Mouse (Mus musculus) brown adipose tissue, adult 24 weeks (tissue): ENCODE data around the gene Primpol. TPM values are rescaled to one million over a fixed set of nuclear protein-coding genes. Genes with fewer than 3 reads are reported as not detected.

Experiments
- H3K27ac ChIP-seq: fragments of 200-500 bp; replicated peaks from 2 replicates; pipeline ENCODE4 v1.5.1; 2012; ENCODE audit warnings: low read depth, mild to moderate bottlenecking, low read length
- H3K4me1 ChIP-seq: fragments of 200-500 bp; 2 replicates; pipeline ENCODE4 v1.6.1; 2012; ENCODE audit warnings: low read length, mixed read lengths; ENCODE audit not compliant: control insufficient read depth, insufficient read depth, insufficient read length
- H3K4me3 ChIP-seq: fragments of 200-500 bp; 2 replicates; pipeline ENCODE4 v1.5.1; 2012; ENCODE audit warnings: low read depth, mild to moderate bottlenecking, low read length, moderate library complexity; ENCODE audit not compliant: insufficient read depth
- polyA plus RNA-seq: library from polyadenylated mRNA; stranded (reverse); fragments of >200 nt; gene quantifications from 2 replicates; pipeline ENCODE4 v1.2.4, GENCODE M21; 2012; ENCODE audit not compliant: missing spikeins, insufficient read depth, insufficient read length

Gene Primpol
- polyA plus RNA-seq, 1 experiment = 6.5 TPM

DNA sequence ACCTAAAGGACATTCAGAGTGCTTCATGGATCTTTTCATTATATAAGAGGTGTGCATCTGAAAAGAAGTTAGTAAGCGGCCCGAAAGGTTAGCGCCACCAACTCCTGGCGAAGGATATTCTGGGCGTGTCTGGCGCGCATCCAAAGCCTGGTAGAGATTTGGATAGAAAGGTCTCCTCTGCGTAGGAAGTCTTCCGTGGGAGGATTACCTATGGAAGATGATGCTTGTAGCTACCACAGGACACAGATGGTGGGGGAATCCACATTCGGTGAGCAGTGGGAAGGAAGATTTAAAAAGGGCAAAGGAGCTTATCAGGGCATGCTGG lies 64.6 kb downstream of the Primpol start:
- H3K27ac ChIP-seq = no peak overlapping the region
- peak overlapping the region; percentile 57 for H3K4me3 ChIP-seq
- no peaks in the 10 kb centered on the region for H3K4me1 ChIP-seq

DNA sequence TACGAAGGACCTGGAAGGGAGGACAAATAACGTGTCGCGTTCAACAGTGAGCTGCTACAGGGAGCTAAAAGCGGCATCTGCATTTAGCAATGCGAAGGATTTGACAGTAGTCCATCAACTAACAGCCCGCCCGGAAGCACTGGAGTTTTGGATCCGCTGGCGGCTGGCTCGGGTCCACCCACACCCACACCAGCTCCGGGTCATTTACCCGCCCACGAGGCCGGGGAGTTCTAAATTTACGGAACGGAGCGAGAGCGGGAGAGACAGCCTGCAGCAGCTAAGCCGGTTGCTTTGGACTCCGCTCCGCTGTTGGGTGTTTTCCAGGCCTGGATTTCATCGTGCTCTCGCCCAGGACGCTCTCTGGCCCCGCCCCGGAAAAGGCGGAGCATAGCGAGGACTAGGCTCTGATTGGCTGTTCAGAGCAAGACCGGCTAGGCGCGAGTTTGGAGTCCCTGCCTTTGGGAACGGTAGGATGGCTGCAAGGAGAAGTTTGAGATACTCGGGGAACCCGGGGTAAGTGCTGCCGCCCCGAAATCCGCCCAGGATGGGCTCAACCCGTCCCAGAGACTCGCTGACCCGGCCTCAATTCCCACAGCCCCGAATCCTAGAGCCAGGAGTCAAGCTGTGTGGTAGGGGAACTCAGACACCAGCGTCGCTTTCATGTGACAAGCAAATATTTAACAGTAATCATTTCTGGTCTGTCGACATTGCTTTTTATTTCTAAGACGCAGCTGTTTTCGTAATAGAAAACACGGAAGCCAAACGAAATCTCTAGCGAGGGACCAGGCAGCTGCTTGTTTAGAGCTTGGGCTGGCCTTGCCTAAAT lies 65.2 kb downstream of the Primpol start, which contains the start of gene Cenpu:
Gene Cenpu, plus strand, starts transcription at position 414 of the 826 bp plus-strand sequence.
- peak within 1 kb of the TSS; percentile 57 for H3K4me3 ChIP-seq
- no peaks in the 10 kb centered on the region for H3K4me1 ChIP-seq
- peak within 1 kb of the TSS; percentile 36; the same call in 1 of the 2 replicates for H3K27ac ChIP-seq

DNA sequence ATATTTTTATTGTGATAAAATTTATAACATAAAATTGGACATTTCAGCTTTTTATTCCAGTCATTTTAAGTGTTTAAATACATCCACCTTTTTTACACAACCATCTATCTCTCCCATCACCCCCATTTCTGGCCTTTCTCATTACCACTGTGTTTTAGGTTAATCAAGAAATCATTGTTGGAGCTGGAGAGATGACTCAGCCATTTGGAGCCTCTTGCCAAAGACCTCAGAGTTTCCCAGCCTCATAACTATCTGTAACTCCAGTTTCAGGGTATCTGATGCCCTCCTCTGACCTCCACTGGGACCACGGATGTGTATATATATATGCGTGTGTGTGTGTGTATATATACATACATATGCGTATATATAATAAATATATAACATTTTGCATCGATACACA lies 66.0 kb downstream of the Primpol start:
- Histone ChIP-seq H3K27ac (no peak overlapping the region), H3K4me3 (no peak overlapping the region), H3K4me1 (0 out of 2 replicates have a peak, but pooled peaks cover 2% of the 10 kb centered on the region)

DNA sequence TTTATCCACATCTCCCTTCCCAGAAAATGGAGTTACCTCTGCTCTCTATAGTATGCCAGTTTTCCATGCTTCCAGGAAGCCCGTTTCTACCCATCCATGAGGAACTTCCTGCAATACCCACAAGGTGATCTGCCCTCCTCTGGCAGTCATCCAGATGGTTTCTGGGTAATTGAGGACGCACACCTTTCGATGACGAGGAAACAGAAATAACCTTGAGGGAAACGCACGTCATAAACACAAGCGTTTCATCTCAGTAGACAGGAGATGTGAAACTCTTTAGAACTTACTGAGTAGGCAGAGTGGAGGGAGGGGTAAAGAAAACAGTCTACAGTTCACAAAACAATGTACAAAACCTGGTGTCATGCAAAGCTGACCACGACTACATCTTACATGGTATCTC lies 67.0 kb downstream of the Primpol start:
- H3K4me3 ChIP-seq = no peak overlapping the region
- no peak overlapping the region for H3K27ac ChIP-seq

DNA sequence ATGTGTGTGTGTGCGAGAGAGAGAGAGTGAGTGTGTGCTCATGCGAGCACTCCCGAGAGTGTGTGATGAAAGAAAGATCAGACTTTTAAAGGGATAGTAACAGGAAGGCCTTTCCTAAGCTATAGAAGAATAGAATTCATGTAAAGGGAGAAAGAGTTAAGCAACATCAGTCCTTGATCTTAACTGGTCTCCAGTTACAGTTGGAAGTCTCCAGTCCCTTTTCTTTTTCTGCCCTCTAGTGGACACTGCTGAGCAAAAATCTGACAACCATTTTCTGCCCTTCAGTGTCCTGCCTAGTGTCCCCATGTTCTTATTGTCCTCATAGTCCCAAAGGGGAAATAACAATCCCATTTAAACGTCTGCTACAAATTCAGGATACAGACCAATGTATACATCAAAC lies 69.8 kb downstream of the Primpol start:
- H3K4me1 ChIP-seq = 0 out of 2 replicates have a peak, but pooled peaks cover 2% of the 10 kb centered on the region
- no peak overlapping the region for H3K4me3 ChIP-seq
- no peak overlapping the region for H3K27ac ChIP-seq

More for the DNA sequence above, 67.0 kb downstream of the Primpol start:
- H3K4me1 ChIP-seq = 0 out of 2 replicates have a peak, but pooled peaks cover 2% of the 10 kb centered on the region

DNA sequence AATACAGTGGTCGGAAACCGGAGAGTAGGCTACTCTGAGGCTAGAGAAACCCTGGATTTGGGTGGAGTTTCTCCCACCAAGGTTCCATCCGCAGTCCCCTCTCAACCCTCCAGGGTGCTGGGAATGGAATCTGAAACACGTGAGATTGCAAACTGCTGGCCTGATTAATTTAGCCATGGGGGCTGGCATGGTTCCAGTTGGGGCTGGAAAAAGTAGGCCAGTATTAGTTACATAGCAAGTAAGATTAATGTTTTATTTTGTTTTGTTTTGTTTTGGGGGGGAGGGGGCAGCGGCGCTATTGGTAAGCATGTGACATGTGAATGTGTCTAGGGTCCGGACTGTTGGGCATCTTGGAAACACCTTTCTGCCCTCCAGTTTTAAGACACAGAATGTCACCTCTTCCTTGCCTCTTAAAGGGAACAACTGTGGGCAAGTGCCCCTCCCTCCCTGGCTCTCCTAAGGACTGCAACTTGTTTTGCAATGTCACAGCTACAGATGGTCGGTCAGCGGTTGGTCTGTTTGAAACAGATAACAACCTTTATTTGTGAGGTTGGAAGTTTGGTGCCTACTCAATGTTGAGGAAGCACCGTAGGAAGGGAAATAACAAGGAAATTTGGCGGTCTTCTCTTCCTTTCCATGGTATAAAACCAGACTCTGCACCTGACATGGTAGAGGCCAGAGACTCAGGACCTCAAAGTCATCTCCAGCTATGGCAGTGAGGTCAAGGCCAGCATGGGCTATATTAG lies 70.4 kb downstream of the Primpol start:
- 0 out of 2 replicates have a peak, but pooled peaks cover 2% of the 10 kb centered on the region for H3K4me1 ChIP-seq
- no peak overlapping the region for H3K4me3 ChIP-seq
- H3K27ac ChIP-seq = no peak overlapping the region

DNA sequence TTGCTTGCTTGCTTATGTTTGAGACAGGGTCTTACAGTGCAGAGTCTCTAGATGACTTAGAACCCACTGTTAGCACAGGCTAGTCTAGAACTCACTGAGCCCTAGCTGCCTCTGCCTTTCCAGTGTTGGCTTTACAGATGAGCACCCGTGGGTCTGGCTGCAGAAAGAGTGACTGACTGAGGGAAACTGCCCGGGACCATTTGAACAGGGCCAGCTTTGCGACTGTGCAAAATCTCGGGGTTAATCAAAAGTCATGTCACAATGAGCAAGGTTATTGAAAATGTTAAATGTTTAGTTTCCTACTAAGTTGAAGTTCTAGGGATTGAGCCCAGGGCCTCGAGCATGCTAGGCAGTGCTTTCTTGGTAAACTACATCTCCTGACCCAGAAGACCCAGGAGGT lies 71.2 kb downstream of the Primpol start:
- no peak overlapping the region for H3K4me3 ChIP-seq
- 0 out of 2 replicates have a peak, but pooled peaks cover 2% of the 10 kb centered on the region for H3K4me1 ChIP-seq
- H3K27ac ChIP-seq = no peak overlapping the region

DNA sequence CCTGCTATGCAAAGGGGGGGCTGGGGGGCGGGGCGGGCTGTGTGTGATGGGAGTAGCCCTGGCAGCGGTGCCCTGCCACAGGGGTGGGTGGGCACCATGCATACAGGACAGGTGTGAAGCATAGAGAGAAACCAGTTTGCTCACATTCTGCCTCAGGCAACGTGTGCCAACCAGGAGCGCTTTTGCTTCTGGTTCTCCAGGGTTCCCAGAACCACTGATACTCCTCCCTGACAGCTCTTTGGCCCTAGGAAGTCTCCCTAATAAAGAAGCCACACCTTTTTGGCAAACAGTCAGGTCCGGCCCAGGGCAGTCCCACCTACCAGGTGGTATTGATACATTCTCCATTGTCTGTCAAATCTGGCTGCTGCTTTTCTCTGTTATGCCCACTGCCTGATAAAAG lies 73.3 kb downstream of the Primpol start:
- no peak overlapping the region for H3K27ac ChIP-seq
- no peak overlapping the region for H3K4me3 ChIP-seq
- 0 out of 2 replicates have a peak, but pooled peaks cover 2% of the 10 kb centered on the region for H3K4me1 ChIP-seq

DNA sequence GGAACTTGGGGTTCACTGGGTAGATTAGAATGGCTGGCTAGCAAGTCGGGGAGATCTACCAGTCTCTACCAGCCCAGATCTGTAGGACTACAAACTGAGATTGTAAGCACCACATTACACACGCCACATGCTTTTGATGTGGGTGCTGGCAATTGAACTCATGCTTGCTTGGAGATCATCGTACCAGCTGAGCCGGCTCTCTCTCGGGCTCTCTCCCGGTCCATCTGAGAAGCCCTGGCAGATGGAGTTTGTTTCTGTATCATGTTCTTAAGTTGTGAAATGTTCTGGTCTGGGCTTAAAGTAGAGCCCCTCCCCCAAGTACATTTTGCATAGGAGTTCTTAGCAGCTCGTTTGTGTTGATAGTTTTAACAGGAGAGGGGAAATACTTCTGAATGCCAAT lies 73.8 kb downstream of the Primpol start:
- no peak overlapping the region for H3K4me3 ChIP-seq
- H3K4me1 ChIP-seq = 0 out of 2 replicates have a peak, but pooled peaks cover 2% of the 10 kb centered on the region
- no peak overlapping the region for H3K27ac ChIP-seq

DNA sequence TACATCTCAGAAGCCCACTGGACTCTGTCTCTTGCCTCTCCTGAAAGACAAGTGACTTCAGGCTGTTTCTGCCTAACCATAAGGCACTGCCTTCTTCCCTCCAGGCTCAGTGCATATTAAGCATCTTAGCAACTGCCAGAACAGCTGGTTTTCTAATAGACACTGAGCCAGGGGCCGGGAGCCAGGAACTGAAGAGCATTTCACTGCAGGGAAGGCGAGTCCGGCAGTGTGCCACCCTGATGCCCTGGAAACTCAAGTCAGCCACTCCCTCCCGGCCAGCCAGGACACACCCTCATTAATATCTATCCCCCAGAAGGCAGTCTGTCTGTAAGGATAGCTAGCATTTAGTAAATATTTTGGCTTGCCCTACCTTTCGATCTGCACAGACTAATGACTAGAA lies 77.3 kb downstream of the Primpol start:
- Histone ChIP-seq H3K27ac (no peak overlapping the region), H3K4me3 (no peak overlapping the region), H3K4me1 (no peaks in the 10 kb centered on the region)

DNA sequence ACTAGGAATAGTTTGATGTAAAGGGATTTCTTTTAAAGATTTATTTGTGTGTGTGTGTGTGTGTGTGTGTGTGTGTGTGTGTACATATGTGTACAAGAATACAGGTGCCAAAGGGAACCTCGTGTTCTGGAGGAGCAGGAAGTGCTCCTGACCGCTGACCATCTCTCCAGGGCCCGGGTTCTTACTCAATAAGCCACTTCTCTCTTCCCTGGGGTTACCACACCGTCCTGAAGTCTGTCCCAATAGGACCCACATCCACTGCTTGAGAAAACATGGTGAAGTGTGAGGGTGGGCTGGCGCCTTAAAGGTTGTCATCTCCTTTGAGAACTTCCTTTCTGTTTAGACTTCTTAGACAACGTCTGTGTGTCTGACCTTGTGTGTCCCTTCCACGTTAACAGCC lies 83.1 kb downstream of the Primpol start:
- Histone ChIP-seq H3K4me3 (no peak overlapping the region), H3K27ac (0 out of 2 replicates have a peak overlapping the region, but pooled peaks have one; percentile 10), H3K4me1 (no peaks in the 10 kb centered on the region)

DNA sequence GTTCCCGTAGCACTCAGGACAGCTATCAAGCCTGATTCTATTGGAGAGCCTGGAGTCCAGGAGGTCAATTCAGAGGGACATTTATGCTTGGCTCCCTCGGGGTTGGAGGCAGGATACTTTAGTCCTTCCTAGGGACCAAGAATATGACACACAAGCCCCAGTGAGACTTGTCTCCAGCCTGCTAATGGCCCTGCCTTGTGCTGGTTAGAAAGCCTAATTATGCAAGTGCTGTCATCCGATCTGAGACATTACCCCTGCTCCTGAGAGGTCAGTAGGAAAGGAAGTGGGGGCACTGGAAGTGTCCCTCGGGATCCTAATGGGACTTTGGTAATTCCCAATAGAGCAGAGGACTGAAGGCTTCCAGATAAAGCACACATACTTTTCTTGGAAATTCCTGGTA lies 86.5 kb downstream of the Primpol start:
- Histone ChIP-seq H3K4me1 (no peaks in the 10 kb centered on the region), H3K27ac (peak overlapping the region; percentile 45; the same call in 1 of the 2 replicates), H3K4me3 (no peak overlapping the region)

DNA sequence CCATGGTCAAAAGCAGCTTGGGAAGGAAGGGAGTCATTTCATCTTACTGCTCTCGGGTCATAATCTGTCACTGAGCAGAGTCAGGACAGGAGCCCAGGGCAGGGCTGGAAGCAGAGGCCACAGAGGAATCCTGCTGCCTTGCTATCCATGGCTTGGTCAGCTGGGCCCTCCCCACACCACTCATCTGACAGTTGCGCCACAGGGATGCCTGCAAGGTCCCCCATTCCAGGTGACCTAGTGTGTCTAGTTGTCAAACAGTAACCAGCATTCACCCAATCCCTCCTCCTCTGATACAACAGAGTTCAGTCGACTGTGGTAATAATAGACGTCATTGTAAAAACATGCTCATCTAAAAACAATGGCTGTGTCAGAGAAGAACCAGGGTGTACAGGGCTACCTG lies 87.5 kb downstream of the Primpol start:
- no peak overlapping the region for H3K27ac ChIP-seq

DNA sequence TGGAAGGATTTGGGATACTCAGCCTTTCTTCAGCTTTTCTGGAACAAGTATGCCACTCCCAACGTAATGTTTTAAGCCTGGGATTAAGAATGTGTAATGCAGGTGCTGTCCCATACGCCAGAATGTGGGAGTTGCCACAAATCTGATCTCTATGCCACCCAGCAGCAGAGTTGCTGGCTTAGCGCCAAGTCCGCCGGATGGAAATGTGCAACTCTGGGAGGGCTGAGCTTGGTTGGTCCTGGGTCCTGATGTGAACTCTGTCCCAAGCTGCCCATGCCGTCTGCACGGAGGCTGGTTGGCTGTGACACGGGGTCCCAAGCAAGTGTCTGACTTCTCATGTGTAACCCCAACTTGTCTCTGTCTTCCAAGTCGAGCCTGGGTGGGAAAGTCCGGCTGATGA lies 90.2 kb downstream of the Primpol start:
- Histone ChIP-seq H3K4me1 (no peaks in the 10 kb centered on the region), H3K27ac (no peak overlapping the region), H3K4me3 (no peak overlapping the region)

More for the DNA sequence above, 87.5 kb downstream of the Primpol start:
- no peaks in the 10 kb centered on the region for H3K4me1 ChIP-seq
- no peak overlapping the region for H3K4me3 ChIP-seq

DNA sequence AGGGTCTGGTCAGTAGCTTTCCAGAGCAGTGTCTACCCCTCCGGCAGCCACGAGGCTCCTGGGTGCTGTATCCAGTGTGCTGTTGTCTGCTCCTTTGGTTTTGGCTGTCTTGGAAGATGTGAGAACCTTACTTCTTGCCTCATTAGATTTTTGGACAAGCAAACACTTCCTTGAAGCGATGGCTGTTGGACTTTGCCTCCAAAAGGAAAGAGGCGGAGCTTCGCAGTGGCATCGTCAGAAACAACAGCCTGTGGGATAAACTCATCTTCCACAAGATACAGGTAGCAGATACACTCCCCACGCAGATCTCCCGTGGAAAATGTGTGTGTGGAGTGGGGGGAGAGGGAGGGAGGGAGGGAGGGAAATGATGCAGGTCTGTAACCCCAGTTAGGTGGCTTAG lies 90.9 kb downstream of the Primpol start:
- no peak overlapping the region for H3K4me3 ChIP-seq
- H3K27ac ChIP-seq = no peak overlapping the region
- no peaks in the 10 kb centered on the region for H3K4me1 ChIP-seq
